Mouse (Mus musculus) lung, adult 2 months (tissue): ENCODE results near the gene Mtmr1.

ENCODE experiments used
- CTCF ChIP-seq: fragments of 200-500 bp; IDR thresholded peaks from 2 replicates; pipeline ENCODE4 v1.5.1; 2011; ENCODE audit warnings: mild to moderate bottlenecking, low read length, control low read depth; ENCODE audit not compliant: insufficient read depth
- POLR2A ChIP-seq: fragments of 200-500 bp; IDR thresholded peaks from 2 replicates; pipeline ENCODE4 v1.6.1; 2011; ENCODE audit warnings: low read depth, mild to moderate bottlenecking, control low read depth, low read length, borderline replicate concordance; ENCODE audit errors: extremely low read depth

DNA sequence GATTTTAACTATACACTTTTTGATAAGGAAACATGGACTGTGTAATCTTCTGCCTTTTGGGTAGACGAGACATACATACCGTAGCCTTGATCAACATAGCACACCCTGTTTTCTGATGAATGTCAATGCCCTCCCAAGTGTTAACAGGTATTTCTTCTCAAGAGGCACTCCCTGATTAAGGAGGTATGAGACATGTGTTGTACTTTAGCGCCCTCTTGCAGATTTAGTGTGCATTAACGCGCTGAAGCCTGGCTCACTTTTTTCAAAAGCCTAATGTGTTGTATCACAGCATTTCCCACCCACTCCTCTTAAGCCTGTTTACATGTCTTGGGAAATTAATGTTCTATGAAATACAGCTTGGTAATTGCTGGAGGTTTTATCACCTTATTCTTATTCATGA is 17.0 kb downstream of the Mtmr1 start:
- TF ChIP-seq CTCF = no peak
- no peak for TF ChIP-seq POLR2A
